Mouse (Mus musculus) cerebellum, postnatal 36 days (tissue): ENCODE measurements around the gene Irgc1.
A peak's percentile ranks its signal among the peaks of the same experiment; 100 is the strongest.

Source experiments
- DNase-seq, 2 experiments: peaks; one replicate each; pipeline ENCODE4 v3.0.0; 2021 to 2022; ENCODE audit warnings: mixed read lengths in 2 of 2

The Irgc1 gene

DNA sequence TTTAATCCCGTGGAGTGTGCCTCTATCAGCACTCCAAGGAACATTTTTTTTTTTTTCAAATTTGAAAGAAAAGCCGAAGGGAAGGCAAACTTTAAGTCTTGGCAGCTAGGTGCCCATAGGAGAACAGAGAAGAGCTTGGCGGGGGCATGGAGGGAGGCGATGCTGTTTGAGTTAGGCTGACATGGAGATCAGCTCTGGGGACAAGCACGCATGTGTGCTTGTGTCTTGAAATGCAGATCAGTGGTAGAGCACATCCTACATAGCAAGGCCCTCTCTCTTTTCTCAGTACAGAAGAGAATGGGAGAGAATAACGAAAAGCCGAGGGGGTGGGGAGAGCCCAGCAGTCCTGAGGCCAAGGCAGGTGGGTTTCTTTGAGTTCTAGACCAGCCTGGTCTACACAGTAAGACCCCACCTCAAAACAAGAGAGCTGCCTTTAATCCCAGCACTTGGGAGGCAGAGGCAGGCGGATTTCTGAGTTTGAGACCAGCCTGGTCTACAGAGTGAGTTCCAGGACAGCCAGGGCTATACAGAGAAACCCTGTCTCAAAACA, 53.7 kb downstream of the Irgc1 start:
- DNase-seq: no peak

DNA sequence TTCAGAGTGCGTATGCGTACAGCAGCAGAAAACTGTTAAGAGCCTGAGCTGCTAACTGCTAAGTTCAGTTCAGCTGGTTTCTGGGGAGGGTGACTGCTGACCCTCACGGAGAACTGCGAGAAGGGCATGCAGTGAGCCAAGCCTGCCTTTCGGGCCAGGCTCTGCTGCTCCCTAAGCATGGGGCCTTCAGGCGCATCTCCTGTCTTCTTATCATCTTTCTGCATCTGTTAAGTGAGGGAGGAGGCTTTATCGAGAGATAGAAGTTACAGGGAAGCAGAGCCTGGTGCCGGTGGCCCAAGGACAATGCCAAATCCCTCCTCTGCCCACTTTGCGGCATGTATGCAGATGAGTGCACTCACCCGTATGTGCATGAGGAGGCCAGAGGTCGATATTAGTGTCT, 55.3 kb downstream of the Irgc1 start:
- no peak for DNase-seq

DNA sequence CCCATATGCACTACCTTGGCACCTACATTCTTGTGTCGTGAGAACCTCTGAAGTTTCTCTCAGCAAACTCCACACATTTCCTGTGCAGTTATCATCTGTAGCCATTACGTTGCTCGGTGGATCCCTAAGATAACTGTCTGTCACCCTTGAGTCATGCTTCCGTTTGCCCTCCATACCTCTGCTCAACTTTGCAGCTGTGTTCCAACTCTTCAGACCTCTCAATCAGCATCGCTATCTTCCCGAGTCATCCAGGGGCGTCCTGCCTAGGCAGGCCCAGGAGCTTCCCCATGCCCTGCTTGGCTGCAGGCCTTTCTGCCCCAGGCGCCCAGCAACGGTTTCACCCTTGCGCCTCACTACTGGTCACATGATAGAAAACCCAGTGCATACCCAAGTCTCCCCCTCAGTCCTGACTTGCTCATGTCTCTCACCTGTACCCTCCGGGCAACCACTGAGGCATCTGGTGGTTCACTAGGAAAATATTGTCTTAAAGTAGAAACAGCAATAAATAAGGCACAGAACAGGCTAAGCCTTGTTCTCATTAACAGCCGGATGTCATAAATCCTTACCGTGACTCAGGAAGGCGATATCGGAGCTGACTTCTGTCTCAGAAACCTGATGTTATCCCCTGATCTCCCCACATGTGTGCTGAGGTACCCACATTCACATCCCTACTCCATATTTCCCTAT, 57.5 kb downstream of the Irgc1 start:
- DNase-seq: no peak

DNA sequence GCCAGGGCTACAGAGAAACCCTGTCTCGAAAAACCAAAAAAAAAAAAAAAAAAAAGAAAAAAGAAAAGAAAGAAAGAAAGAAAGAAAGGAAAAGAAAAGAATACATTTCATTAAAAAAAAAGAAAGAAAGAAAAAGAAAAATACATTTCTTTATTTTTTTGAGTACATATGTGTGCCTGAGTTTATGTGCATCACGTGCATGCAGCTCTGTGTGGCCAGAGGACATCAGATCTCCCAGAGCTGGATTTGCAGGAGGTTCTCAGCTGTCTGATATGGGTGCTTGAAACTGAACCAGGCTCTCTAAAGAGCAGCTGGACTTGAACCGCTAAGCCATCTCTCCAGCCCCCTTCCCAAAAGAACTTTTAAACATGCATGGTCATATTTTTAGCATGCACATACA, 58.0 kb downstream of the Irgc1 start:
- no peak for DNase-seq

DNA sequence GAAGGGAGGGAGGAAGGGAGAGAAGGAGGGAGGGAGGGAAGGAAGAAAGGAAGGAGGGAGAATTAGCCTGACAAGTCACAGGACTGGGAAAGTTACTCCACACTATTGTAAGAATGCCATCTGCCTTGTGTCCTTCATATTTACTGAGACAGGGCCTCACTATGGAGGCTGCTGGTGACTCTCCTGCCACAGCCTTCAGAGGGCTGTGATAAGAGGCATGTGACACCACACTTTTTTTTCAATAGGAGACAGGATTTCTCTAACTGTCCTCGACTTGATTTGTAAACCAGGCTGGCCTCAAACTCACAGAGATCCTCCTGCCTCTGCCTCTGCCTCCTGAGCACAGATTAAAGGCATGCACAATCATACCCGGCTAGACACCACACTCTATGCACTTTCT, 60.4 kb downstream of the Irgc1 start:
- no peak for DNase-seq

DNA sequence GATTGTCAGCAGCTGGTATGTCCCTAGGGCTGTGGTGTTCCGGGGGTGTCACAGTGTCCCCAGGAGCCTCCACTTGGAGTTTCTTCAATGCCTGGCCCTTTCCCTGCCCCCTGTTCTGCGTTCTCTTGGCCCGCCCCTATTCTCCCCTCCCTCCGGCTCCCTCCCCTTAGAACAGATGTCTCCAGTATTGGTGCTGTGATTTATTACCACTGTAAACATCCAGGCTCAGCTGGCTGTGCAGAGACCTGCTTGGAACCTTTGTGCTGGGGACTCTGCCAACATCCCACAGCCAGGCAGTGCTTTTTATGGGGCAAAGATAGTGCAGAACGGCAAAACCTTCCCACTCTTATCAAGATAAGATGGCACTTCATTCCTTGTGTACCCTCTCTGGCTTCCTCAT, 61.0 kb downstream of the Irgc1 start:
- no peak for DNase-seq

DNA sequence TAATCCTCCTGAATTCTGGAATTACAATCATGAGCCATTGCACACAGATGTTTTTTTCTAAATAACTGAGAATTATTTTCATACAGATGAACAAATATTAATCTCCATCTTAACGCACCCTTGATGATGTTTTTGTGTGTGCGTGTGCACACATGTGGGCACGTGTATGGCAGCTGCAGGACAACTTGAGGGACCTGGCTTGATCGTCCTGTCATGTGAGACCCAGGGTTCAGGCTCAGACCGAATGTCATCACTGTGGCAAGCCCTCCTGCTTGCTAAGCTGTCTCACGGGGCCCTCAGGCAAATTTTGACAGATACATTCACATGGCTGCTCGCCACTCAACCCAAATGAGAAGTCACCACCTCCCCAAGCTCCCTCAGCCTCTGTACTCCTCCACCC, 61.6 kb downstream of the Irgc1 start:
- no peak for DNase-seq

DNA sequence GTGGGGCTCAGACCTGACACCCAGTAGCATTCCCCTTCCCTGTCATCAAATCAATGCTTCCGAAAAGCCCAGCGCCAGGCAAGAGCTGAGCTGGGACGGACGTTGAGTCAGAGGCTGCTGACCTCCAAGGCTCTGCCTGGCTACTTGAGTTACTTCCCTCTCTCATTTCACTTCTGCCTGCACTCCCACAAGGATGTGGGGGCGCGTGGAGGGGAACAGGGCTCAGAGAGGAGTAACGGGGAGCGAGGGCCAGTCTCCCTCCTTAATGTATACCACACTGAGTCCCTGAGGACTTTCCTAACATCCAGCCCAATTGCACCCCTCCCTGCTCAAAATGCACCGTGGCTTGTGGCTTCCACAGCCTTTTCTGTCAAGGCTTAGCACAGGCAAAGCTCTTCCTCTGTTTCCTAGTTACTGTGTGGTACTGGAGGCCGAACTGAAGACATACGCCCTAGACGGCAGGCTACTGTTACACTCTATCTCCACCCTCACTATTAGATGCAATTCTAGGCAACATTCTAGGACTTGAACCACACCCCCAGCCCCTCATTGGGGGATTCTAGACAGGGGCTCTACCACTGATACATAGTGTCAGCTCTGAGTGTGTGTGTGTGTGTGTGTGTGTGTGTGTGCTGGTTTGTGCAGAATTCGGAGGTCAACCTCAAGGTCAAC, 62.4 kb downstream of the Irgc1 start:
- no peak for DNase-seq

DNA sequence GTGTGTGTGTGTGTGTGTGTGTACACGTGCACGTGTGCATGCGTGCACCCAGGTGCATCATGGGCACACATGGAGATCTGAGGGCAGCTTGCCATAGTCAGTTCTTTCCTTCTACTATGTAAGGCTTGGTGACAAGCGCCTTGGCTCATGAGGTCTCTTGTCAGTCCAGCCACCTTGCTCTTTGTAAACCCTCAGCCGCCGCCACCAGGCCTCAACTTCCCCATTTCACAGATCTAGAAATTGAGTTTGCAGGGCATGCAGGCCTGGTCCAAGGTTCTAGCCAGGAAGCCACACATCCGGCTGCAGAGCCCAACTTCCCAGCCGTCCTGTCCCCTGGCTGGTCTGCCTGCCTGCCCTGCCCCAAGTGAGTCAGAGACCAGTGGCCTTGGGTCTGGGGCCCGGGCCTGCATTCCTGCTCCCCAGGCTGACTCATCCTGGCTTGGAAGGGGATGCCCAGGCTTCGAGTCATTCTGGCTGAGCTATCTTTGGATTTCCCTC, 65.0 kb downstream of the Irgc1 start:
- no peak for DNase-seq

DNA sequence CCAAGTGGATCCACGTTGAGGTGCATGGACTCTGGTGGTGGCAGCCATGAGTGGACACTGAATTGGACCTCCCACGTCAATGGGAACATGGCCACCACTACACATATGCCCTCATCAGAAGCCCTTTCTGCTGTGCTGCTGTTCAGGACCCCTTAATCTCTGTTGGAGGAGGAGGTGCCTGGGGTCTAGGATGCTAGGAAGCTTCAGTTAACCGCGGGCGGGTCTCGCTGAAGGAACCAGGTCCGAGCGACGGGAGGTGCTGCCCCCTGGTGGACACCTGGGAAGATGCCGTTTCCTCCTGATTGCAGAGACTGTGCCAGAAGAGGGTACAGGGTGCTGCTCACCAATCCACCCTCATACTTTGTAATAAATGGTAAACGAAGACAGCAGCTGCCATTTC, 67.3 kb downstream of the Irgc1 start:
- DNase-seq: peak; percentile 76 to 80

DNA sequence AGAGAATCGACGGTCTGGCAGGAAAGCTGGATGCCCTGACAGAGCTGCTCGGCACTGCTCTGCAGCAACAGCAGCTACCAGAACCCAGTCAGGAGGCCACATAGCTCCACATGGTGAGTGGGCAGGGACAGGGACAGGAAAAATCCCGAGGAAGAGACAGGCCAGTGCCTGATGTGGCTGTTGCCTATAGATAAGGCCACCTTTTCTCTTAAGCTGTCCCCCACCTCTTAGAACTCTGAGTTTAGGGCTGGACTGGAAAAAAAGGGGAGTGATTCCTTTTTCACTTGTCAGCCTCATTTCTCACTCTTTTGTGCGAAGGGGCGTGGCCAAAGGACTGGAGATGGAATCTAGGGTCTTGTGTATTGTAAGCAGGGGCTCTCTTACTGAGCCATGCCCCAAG, 68.0 kb downstream of the Irgc1 start:
- no peak for DNase-seq

DNA sequence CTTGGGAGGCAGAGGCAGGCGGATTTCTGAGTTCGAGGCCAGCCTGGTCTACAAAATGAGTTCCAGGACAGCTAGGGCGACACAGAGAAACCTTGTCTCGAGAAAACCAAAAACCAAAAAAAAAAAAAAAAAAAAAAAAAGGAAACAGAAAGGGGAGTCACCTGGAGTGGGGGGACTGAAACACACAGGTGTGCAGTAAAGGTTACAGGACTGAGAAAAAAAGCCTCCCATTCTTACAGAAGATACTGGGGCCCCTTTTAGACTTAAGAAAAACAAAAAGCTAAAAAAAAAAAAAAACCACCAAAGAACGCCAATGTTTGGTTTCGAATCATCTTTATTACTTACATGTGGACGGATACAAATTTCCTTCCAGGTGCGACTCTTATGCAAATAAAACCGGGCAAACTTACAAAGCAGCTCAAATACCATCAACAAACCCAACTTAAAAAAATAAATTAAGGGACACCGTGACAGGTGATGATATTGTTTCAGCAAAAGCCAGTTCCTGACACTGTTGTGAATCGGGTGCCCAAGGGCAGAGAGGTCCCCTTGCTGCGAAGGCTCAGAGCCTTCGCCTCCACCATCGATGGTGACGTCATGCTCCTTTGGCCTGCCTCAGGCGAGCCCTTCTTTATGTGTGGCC, 69.2 kb downstream of the Irgc1 start:
- no peak for DNase-seq
